Mouse (Mus musculus) myocyte (in vitro differentiated cells): Measurements from ENCODE around the gene March6. TPM values are rescaled to one million over a fixed set of nuclear protein-coding genes. Genes with fewer than 3 reads are reported as not detected.

Experiments used
- H3K27me3 ChIP-seq: one replicate; pipeline ENCODE4 v1.6.1; 2011; ENCODE audit not compliant: control insufficient read depth, insufficient read depth, insufficient read length
- H3K36me3 ChIP-seq: one replicate; pipeline ENCODE4 v1.6.1; 2011; ENCODE audit not compliant: control insufficient read depth, insufficient read depth
- H3K4me2 ChIP-seq: one replicate; pipeline ENCODE4 v1.6.1; 2011; ENCODE audit warnings: low read depth, control low read depth
- H3K4me3 ChIP-seq: one replicate; pipeline ENCODE4 v1.5.1; 2011; ENCODE audit warnings: mild to moderate bottlenecking, control low read depth, moderate library complexity
- H3K79me2 ChIP-seq: one replicate; pipeline ENCODE4 v1.6.1; 2011; ENCODE audit not compliant: control insufficient read depth, insufficient read depth
- H3ac ChIP-seq: one replicate; pipeline ENCODE4 v1.6.1; 2011; ENCODE audit not compliant: control insufficient read depth, insufficient read length
- CEBPB ChIP-seq: IDR thresholded peaks from 2 replicates; pipeline ENCODE4 v1.6.1; 2011; ENCODE audit warnings: mild to moderate bottlenecking, moderate library complexity; ENCODE audit not compliant: poor library complexity, insufficient read depth, severe bottlenecking
- E2F4 ChIP-seq: IDR thresholded peaks from one replicate; pipeline ENCODE4 v1.6.1; 2011; ENCODE audit warnings: mild to moderate bottlenecking, control low read depth, moderate library complexity; ENCODE audit not compliant: insufficient read depth
- MAX ChIP-seq: IDR thresholded peaks from one replicate; pipeline ENCODE4 v1.6.1; 2011; ENCODE audit warnings: low read depth, mild to moderate bottlenecking, control low read depth
- MYOD1 ChIP-seq, 3 experiments: IDR thresholded peaks; one replicate each; pipeline ENCODE4 v1.6.1; 2011; ENCODE audit warnings: control low read depth in 2 of 3, low read depth in 2 of 3, mild to moderate bottlenecking in 2 of 3, moderate library complexity in 1 of 3; ENCODE audit not compliant: insufficient read length in 2 of 3, control insufficient read depth in 1 of 3
- MYOG ChIP-seq, 3 experiments: IDR thresholded peaks; one replicate each; pipeline ENCODE4 v1.6.1; 2011; ENCODE audit warnings: control low read depth in 2 of 3, low read depth in 2 of 3, mild to moderate bottlenecking in 2 of 3; ENCODE audit not compliant: insufficient read length in 2 of 3, control insufficient read depth in 1 of 3, insufficient read depth in 1 of 3
- POLR2A ChIP-seq: IDR thresholded peaks from one replicate; pipeline ENCODE4 v1.6.1; 2011; ENCODE audit warnings: low read depth, mild to moderate bottlenecking, control low read depth, moderate library complexity; ENCODE audit not compliant: insufficient read length
- POLR2AphosphoS2 ChIP-seq: IDR thresholded peaks from one replicate; pipeline ENCODE4 v1.6.1; 2011; ENCODE audit warnings: low read depth, control low read depth; ENCODE audit not compliant: insufficient read length
- REST ChIP-seq: IDR thresholded peaks from one replicate; pipeline ENCODE4 v1.6.1; 2011; ENCODE audit warnings: mild to moderate bottlenecking, control low read depth, moderate library complexity; ENCODE audit not compliant: insufficient read depth, insufficient read length
- SRF ChIP-seq: IDR thresholded peaks from one replicate; pipeline ENCODE4 v1.6.1; 2011; ENCODE audit warnings: low read depth; ENCODE audit not compliant: control insufficient read depth, insufficient read length
- TCF12 ChIP-seq: IDR thresholded peaks from one replicate; pipeline ENCODE4 v1.6.1; 2011; ENCODE audit warnings: mild to moderate bottlenecking, control low read depth; ENCODE audit not compliant: poor library complexity, insufficient read depth, severe bottlenecking
- TCF3 ChIP-seq: IDR thresholded peaks from one replicate; pipeline ENCODE4 v1.6.1; 2011; ENCODE audit warnings: low read depth, control low read depth; ENCODE audit not compliant: insufficient read length
- USF1 ChIP-seq: IDR thresholded peaks from one replicate; pipeline ENCODE4 v1.6.1; 2011; ENCODE audit warnings: low read depth, mild to moderate bottlenecking, control low read depth, moderate library complexity
- polyA plus RNA-seq: library from polyadenylated mRNA; unstranded; fragments of >200 nt; fragmentation: generic; extraction: Trizol; gene quantifications from one replicate; pipeline ENCODE4 v1.2.1, GENCODE M21; 2012; ENCODE audit warnings: missing spikeins

Gene March6
- polyA plus RNA-seq, 1 experiment, result 37.2 TPM

GRCm38 (mm10) chr15:31426066-31426706 is 104.7 kb downstream of the March6 start:
- H3K36me3 ChIP-seq, result no peaks in the 10 kb centered on the region
- TF ChIP-seq MYOD1 (IDR thresholded peaks at IDR 0.05; ENCODE audit: control insufficient read depth in 1 of 3, insufficient read length in 2 of 3, low read depth in 2 of 3) (peak; percentile 92 to 99 (median 99)), TCF3 (peak; percentile 97), USF1 (no peak), POLR2A (no peak), TCF12 (peak; percentile 93), MYOG (IDR thresholded peaks at IDR 0.05; ENCODE audit: control insufficient read depth in 1 of 3, insufficient read depth in 1 of 3, insufficient read length in 2 of 3, low read depth in 2 of 3) (peak; percentile 94 to 99 (median 98))
- no peaks in the 10 kb centered on the region for H3K27me3 ChIP-seq
- no peak overlapping the region for H3K4me3 ChIP-seq
- no peaks in the 10 kb centered on the region for H3K79me2 ChIP-seq
- no peak overlapping the region for H3ac ChIP-seq
- peak overlapping the region; percentile 57 for H3K4me2 ChIP-seq

GRCm38 (mm10) chr15:31422649-31423369 is 108.0 kb downstream of the March6 start:
- H3K36me3 ChIP-seq, result no peaks in the 10 kb centered on the region
- no peak overlapping the region for H3K4me3 ChIP-seq
- H3K27me3 ChIP-seq, result no peaks in the 10 kb centered on the region
- no peak overlapping the region for H3K4me2 ChIP-seq
- no peak for TF ChIP-seq POLR2A
- no peak for TF ChIP-seq MAX
- no peak for TF ChIP-seq CEBPB
- TF ChIP-seq REST, result no peak
- no peak for TF ChIP-seq TCF12
- no peak overlapping the region for H3ac ChIP-seq
- H3K79me2 ChIP-seq, result no peaks in the 10 kb centered on the region

GRCm38 (mm10) chr15:31419037-31419436 is 111.8 kb downstream of the March6 start:
- Histone ChIP-seq H3ac (no peak overlapping the region), H3K4me3 (no peak overlapping the region), H3K4me2 (no peak overlapping the region), H3K36me3 (no peaks in the 10 kb centered on the region), H3K27me3 (no peaks in the 10 kb centered on the region), H3K79me2 (no peaks in the 10 kb centered on the region)
- no peak for TF ChIP-seq MYOD1 (IDR thresholded peaks at IDR 0.05; ENCODE audit: control insufficient read depth in 1 of 3, insufficient read length in 2 of 3, low read depth in 2 of 3)
- no peak for TF ChIP-seq USF1
- TF ChIP-seq MAX, result no peak
- no peak for TF ChIP-seq E2F4
- no peak for TF ChIP-seq REST
- TF ChIP-seq TCF12, result no peak
- TF ChIP-seq POLR2AphosphoS2, result no peak
- TF ChIP-seq MYOG (IDR thresholded peaks at IDR 0.05; ENCODE audit: control insufficient read depth in 1 of 3, insufficient read depth in 1 of 3, insufficient read length in 2 of 3, low read depth in 2 of 3), result no peak
- no peak for TF ChIP-seq CEBPB
- no peak for TF ChIP-seq SRF
- no peak for TF ChIP-seq POLR2A
- TF ChIP-seq TCF3, result no peak

- no peaks in the 10 kb centered on the region for H3K36me3 ChIP-seq
- no peak overlapping the region for H3K4me2 ChIP-seq
- no peaks in the 10 kb centered on the region for H3K27me3 ChIP-seq
- no peak for TF ChIP-seq MYOD1 (IDR thresholded peaks at IDR 0.05; ENCODE audit: control insufficient read depth in 1 of 3, insufficient read length in 2 of 3, low read depth in 2 of 3)
- peak in 1 of 3 experiments; percentile 18 for TF ChIP-seq MYOG (IDR thresholded peaks at IDR 0.05; ENCODE audit: control insufficient read depth in 1 of 3, insufficient read depth in 1 of 3, insufficient read length in 2 of 3, low read depth in 2 of 3)
- no peaks in the 10 kb centered on the region for H3K79me2 ChIP-seq
- no peak overlapping the region for H3K4me3 ChIP-seq
- no peak overlapping the region for H3ac ChIP-seq
Measured at GRCm38 (mm10) chr15:31418686-31419024, 112.2 kb downstream of the March6 start.

- H3K27me3 ChIP-seq, result no peaks in the 10 kb centered on the region
- H3K79me2 ChIP-seq, result no peaks in the 10 kb centered on the region
- H3ac ChIP-seq, result no peak overlapping the region
- no peak overlapping the region for H3K4me3 ChIP-seq
- H3K36me3 ChIP-seq, result no peaks in the 10 kb centered on the region
- TF ChIP-seq POLR2AphosphoS2 (no peak), CEBPB (no peak), POLR2A (no peak), MYOG (IDR thresholded peaks at IDR 0.05; ENCODE audit: control insufficient read depth in 1 of 3, insufficient read depth in 1 of 3, insufficient read length in 2 of 3, low read depth in 2 of 3) (no peak), TCF3 (no peak), MAX (no peak), E2F4 (no peak)
- H3K4me2 ChIP-seq, result no peak overlapping the region
Measured at GRCm38 (mm10) chr15:31417796-31418685, 112.8 kb downstream of the March6 start.
